Mouse (Mus musculus) spleen, adult 12 weeks (tissue): ENCODE results near the gene Isy1.
A peak's percentile ranks its signal among the peaks of the same experiment; 100 is the strongest.

Source experiments
- DNase-seq: peaks from one replicate; pipeline ENCODE4 v3.0.0; 2022; ENCODE audit warnings: low spot score

The Isy1 gene

GRCm38 (mm10) chr6:87849780-87850154 is 11.2 kb upstream of the Isy1 start:
- no peak for DNase-seq

GRCm38 (mm10) chr6:87846813-87847212 is 8.2 kb upstream of the Isy1 start:
- DNase-seq = no peak

GRCm38 (mm10) chr6:87845031-87845695 is 6.6 kb upstream of the Isy1 start:
- no peak for DNase-seq

GRCm38 (mm10) chr6:87842254-87842653 is 3.7 kb upstream of the Isy1 start:
- DNase-seq = no peak

GRCm38 (mm10) chr6:87841635-87842034 is 3.0 kb upstream of the Isy1 start:
- DNase-seq = no peak

- no peak for DNase-seq
Observed at GRCm38 (mm10) chr6:87839797-87840341, 1.3 kb upstream of the Isy1 start.

- no peak for DNase-seq
Observed at GRCm38 (mm10) chr6:87835695-87836094, 2.9 kb downstream of the Isy1 start, which contains the start of gene Gm45140. Gene Gm45140 (minus strand): TSS chr6:87835795.

GRCm38 (mm10) chr6:87820366-87820765 is 18.2 kb downstream of the Isy1 start:
- DNase-seq = no peak

- DNase-seq = no peak
Observed at GRCm38 (mm10) chr6:87814486-87814885, 24.1 kb downstream of the Isy1 start.

- no peak for DNase-seq
Observed at GRCm38 (mm10) chr6:87812656-87813055, 25.9 kb downstream of the Isy1 start.

GRCm38 (mm10) chr6:87811675-87812338 is 26.8 kb downstream of the Isy1 start, which contains the start of gene Rab43:
Gene Rab43 (minus strand): TSS chr6:87812164.
- DNase-seq = peak; percentile 91

- peak; percentile 60 for DNase-seq
Observed at GRCm38 (mm10) chr6:87810713-87811669, 27.6 kb downstream of the Isy1 start.

GRCm38 (mm10) chr6:87810311-87810710 is 28.3 kb downstream of the Isy1 start:
- no peak for DNase-seq

GRCm38 (mm10) chr6:87809651-87810161 is 28.9 kb downstream of the Isy1 start:
- peak; percentile 47 for DNase-seq

GRCm38 (mm10) chr6:87809144-87809543 is 29.5 kb downstream of the Isy1 start:
- DNase-seq = no peak

- DNase-seq = no peak
Observed at GRCm38 (mm10) chr6:87808521-87808920, 30.1 kb downstream of the Isy1 start.

- no peak for DNase-seq
Observed at GRCm38 (mm10) chr6:87807735-87808440, 30.7 kb downstream of the Isy1 start.

- DNase-seq = no peak
Observed at GRCm38 (mm10) chr6:87806857-87807256, 31.7 kb downstream of the Isy1 start.

- no peak for DNase-seq
Observed at GRCm38 (mm10) chr6:87806028-87806427, 32.6 kb downstream of the Isy1 start.

- DNase-seq = no peak
Observed at GRCm38 (mm10) chr6:87805448-87805847, 33.1 kb downstream of the Isy1 start.

- no peak for DNase-seq
Observed at GRCm38 (mm10) chr6:87804886-87805285, 33.7 kb downstream of the Isy1 start.
